In the genomic region with DNA sequence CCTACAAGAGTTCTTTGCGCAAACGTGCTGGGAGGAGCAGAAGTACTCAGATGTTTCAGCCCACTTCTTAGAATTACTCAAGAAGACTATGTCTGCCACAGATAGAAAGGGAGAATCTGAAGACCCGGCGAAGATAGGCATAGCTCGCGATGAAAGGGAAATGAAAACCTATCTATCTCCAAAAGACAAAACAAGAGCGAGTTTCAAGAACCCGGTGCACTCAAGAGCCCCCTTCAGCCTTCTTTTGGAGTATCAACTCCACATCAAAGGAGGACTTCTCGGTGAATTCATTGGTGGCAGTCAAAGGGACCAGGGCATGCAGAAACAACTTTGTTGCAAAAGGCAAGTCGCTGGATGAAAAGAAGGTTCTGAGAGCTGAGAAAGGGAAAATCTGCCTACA, we compare ENCODE assay signal across 24 mouse cellular contexts.
DNase-seq lines count a peak whose midpoint lies in the region; ATAC-seq lines count a peak whose summit lies in the region.
"Had no signal": no experiment of that assay in that cellular context is flagged by ENCODE, and none has a peak within 500 bp of the region (broad histone marks: within the 10 kb centered on the region; RNA-seq: fewer than 3 reads in every experiment).

No protein-coding gene starts in this region.

- no peaks in the 10 kb centered on the region for H3K36me3 ChIP-seq in midbrain, embryonic 11.5 days (ENCODE audit: control insufficient read depth, insufficient read depth, low read length)
- H3K36me3 ChIP-seq in midbrain, embryonic 15.5 days (replicated peaks) = no peaks in the 10 kb centered on the region
- H3K36me3 ChIP-seq in liver, embryonic 11.5 days (ENCODE audit: control insufficient read depth, insufficient read depth, low read length) = no peaks in the 10 kb centered on the region
- H3K36me3 ChIP-seq: embryonic facial prominence, embryonic 13.5 days; forebrain, embryonic 10.5 days; forebrain, embryonic 15.5 days; limb, embryonic 12.5 days; lung, embryonic 15.5 days; midbrain, embryonic 13.5 days had no signal

- no peaks in the 10 kb centered on the region for H3K27me3 ChIP-seq in midbrain, embryonic 11.5 days (ENCODE audit: control insufficient read depth, insufficient read depth, low read length)
- no peaks in the 10 kb centered on the region for H3K27me3 ChIP-seq in midbrain, embryonic 15.5 days (replicated peaks)
- no peaks in the 10 kb centered on the region for H3K27me3 ChIP-seq in liver, embryonic 11.5 days (replicated peaks; ENCODE audit: control insufficient read depth, insufficient read depth, low read length)
- H3K27me3 ChIP-seq: embryonic facial prominence, embryonic 13.5 days; forebrain, embryonic 15.5 days; limb, embryonic 12.5 days; lung, embryonic 15.5 days; midbrain, embryonic 13.5 days had no signal

- no peaks in the 10 kb centered on the region for H3K4me1 ChIP-seq in midbrain, embryonic 11.5 days (ENCODE audit: control insufficient read depth, insufficient read depth, low read length)
- H3K4me1 ChIP-seq in midbrain, embryonic 15.5 days = no peaks in the 10 kb centered on the region
- no peaks in the 10 kb centered on the region for H3K4me1 ChIP-seq in liver, embryonic 11.5 days (replicated peaks; ENCODE audit: control insufficient read depth, insufficient read depth, low read length)
- H3K4me1 ChIP-seq: forebrain, embryonic 10.5 days; forebrain, embryonic 15.5 days; lung, embryonic 15.5 days; midbrain, embryonic 13.5 days had no signal

- no peaks in the 10 kb centered on the region for H3K9me3 ChIP-seq in midbrain, embryonic 11.5 days (ENCODE audit: control insufficient read depth, low read length)
- no peaks in the 10 kb centered on the region for H3K9me3 ChIP-seq in midbrain, embryonic 15.5 days
- no peaks in the 10 kb centered on the region for H3K9me3 ChIP-seq in liver, embryonic 11.5 days (ENCODE audit: control insufficient read depth, low read length)
- H3K9me3 ChIP-seq: embryonic facial prominence, embryonic 13.5 days; forebrain, embryonic 10.5 days; forebrain, embryonic 15.5 days; limb, embryonic 12.5 days; lung, embryonic 15.5 days; midbrain, embryonic 13.5 days had no signal

- H3K27ac ChIP-seq in midbrain, embryonic 11.5 days (ENCODE audit: low read depth, low read length) = no peak overlapping the region
- no peak overlapping the region for H3K27ac ChIP-seq in midbrain, embryonic 15.5 days
- H3K27ac ChIP-seq in liver, embryonic 11.5 days (ENCODE audit: low read depth, low read length) = no peak overlapping the region
- H3K27ac ChIP-seq: embryonic facial prominence, embryonic 13.5 days; forebrain, embryonic 10.5 days; forebrain, embryonic 15.5 days; left cerebral cortex, adult 2 months; limb, embryonic 12.5 days; lung, embryonic 15.5 days; midbrain, embryonic 13.5 days had no signal

- DNase-seq in midbrain, embryonic 11.5 days (ENCODE audit: low spot score, missing footprints) = peak; percentile 57
- DNase-seq in thymus, postnatal 10 days (ENCODE audit: low spot score in 2 of 2) = peak; percentile 5 to 9
- no peak for DNase-seq in c-Kit-positive CD71-positive TER-119-positive erythroid progenitor cells, embryonic 14.5 days (ENCODE audit: low spot score)
- DNase-seq in gastrocnemius, postnatal 25 days = no peak
- no peak for DNase-seq in liver, embryonic 11.5 days (ENCODE audit: low spot score)
- DNase-seq: adrenal gland, postnatal 14 days; cerebellum, adult 18-20 months; cerebellum, postnatal 10 days; heart, postnatal 14 days; kidney, postnatal 25 days; right cerebral cortex, adult 18-20 months; spleen, adult 18-20 months had no signal

- WGBS in midbrain, embryonic 11.5 days = 85% methylated on average over 10 of the region's 10 CpGs
- WGBS in midbrain, embryonic 15.5 days = 82% methylated on average over 10 of the region's 10 CpGs
- WGBS in liver, embryonic 11.5 days = 75% methylated on average over 10 of the region's 10 CpGs

- no peak overlapping the region for H3K4me3 ChIP-seq in midbrain, embryonic 11.5 days (ENCODE audit: low read depth, low read length)
- H3K4me3 ChIP-seq in midbrain, embryonic 15.5 days = no peak overlapping the region
- H3K4me3 ChIP-seq in liver, embryonic 11.5 days (ENCODE audit: low read depth, low read length) = no peak overlapping the region
- H3K4me3 ChIP-seq: embryonic facial prominence, embryonic 13.5 days; forebrain, embryonic 10.5 days; forebrain, embryonic 15.5 days; left cerebral cortex, adult 2 months; limb, embryonic 12.5 days; lung, embryonic 15.5 days; midbrain, embryonic 13.5 days had no signal

- ATAC-seq in midbrain, embryonic 11.5 days (ENCODE audit: low FRiP score) = no peak
- ATAC-seq in midbrain, embryonic 15.5 days (replicated peaks) = no peak
- peak; percentile 35 for ATAC-seq in inflammation-experienced regulatory T-cells, adult 6 months
- no peak for ATAC-seq in megakaryocyte-erythroid progenitor cell, adult 5-6 weeks (replicated peaks; ENCODE audit: low FRiP score, low TSS enrichment, poor library complexity, severe bottlenecking)
- no peak for ATAC-seq in liver, embryonic 11.5 days (replicated peaks; ENCODE audit: low FRiP score)
- ATAC-seq: forebrain, embryonic 15.5 days; hindbrain, embryonic 16.5 days; intestine, postnatal 0 days; midbrain, embryonic 13.5 days had no signal

- H3K9ac ChIP-seq in midbrain, embryonic 11.5 days (ENCODE audit: low read length) = no peak overlapping the region
- no peak overlapping the region for H3K9ac ChIP-seq in midbrain, embryonic 15.5 days
- no peak overlapping the region for H3K9ac ChIP-seq in liver, embryonic 11.5 days (ENCODE audit: low read depth, low read length)
- H3K9ac ChIP-seq: embryonic facial prominence, embryonic 13.5 days; forebrain, embryonic 15.5 days; limb, embryonic 12.5 days; lung, embryonic 15.5 days; midbrain, embryonic 13.5 days had no signal

- no peak overlapping the region for H3K4me2 ChIP-seq in midbrain, embryonic 11.5 days
- no peak overlapping the region for H3K4me2 ChIP-seq in midbrain, embryonic 15.5 days
- H3K4me2 ChIP-seq in liver, embryonic 11.5 days = no peak overlapping the region
- H3K4me2 ChIP-seq: embryonic facial prominence, embryonic 13.5 days; forebrain, embryonic 15.5 days; limb, embryonic 12.5 days; lung, embryonic 15.5 days; midbrain, embryonic 13.5 days had no signal

Comparison
In these comparisons a context has a peak if more than half of its experiments do, and no peak if none do; other contexts are left out.
1. DNase-seq: peak in midbrain, embryonic 11.5 days (single experiment) and thymus, postnatal 10 days (2 of 2); none in c-Kit-positive CD71-positive TER-119-positive erythroid progenitor cells, embryonic 14.5 days (single experiment), gastrocnemius, postnatal 25 days (single experiment) and liver, embryonic 11.5 days (single experiment).